ENCODE assay signal across 18 mouse cellular contexts in the genomic region with DNA sequence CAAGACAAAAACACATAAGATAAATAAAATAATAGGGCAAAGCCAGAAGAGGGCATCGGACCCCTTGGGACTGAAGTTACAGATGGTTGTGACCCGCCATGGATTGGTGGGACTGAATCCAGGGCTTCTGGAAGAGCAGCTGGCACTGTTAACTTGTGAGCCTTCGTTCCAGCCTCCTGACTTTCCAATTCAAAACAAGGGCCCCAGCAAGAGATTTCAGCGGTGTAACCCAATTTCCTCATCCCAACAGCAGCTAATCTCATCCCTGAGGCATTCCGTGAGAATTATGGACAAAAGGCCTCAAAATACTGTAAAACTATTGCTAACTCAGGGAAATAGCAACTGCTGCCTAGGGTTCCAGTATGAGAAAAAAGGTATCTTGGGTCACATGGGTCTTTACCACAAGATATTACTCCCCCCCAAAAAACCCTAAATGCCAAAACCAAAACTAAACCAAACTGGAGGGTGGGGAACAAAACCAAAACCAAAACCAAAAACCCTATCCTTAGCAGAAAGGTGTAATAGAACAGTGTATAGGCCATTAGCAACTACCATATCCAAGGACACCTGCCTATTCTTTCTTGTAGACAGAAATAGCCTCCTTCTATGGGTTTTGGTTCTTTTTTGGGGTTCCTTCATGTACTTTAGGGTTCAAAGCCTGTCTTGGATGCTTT.
"Had no signal": no experiment of that assay in that cellular context is flagged by ENCODE, and none has a peak within 500 bp of the region (broad histone marks: within the 10 kb centered on the region; RNA-seq: fewer than 3 reads in every experiment).

No protein-coding gene starts in this region.

- H3K9me3 ChIP-seq: lung, embryonic 15.5 days; megakaryocyte, embryonic 14.5 days; neural tube, embryonic 12.5 days; neural tube, embryonic 15.5 days; stomach, embryonic 15.5 days had no signal

- H3K9ac ChIP-seq: liver, embryonic 14.5 days; liver, postnatal 0 days; lung, embryonic 15.5 days; neural tube, embryonic 12.5 days; neural tube, embryonic 15.5 days; stomach, embryonic 15.5 days had no signal

- H3K27me3 ChIP-seq: lung, embryonic 15.5 days; neural tube, embryonic 12.5 days; neural tube, embryonic 15.5 days; stomach, embryonic 15.5 days had no signal

- H3K36me3 ChIP-seq: stomach, embryonic 15.5 days had no signal

- H3K27ac ChIP-seq: liver, embryonic 14.5 days; lung, embryonic 15.5 days; neural tube, embryonic 12.5 days; neural tube, embryonic 15.5 days; stomach, embryonic 15.5 days had no signal

- DNase-seq: kidney, adult 9 months; kidney, postnatal 14 days; kidney, postnatal 4 days; liver, postnatal 0 days; lung, postnatal 10 days; lung, postnatal 36 days; midbrain, embryonic 14.5 days; right cerebral cortex, adult 18-20 months; right cerebral cortex, postnatal 14 days; right cerebral cortex, postnatal 4 days; thymus, postnatal 25 days had no signal

- H3K4me3 ChIP-seq: lung, embryonic 15.5 days; megakaryocyte, embryonic 14.5 days; neural tube, embryonic 12.5 days; neural tube, embryonic 15.5 days; stomach, embryonic 15.5 days had no signal

- ATAC-seq: liver, postnatal 0 days had no signal

- H3K4me1 ChIP-seq: lung, embryonic 15.5 days; neural tube, embryonic 12.5 days; neural tube, embryonic 15.5 days; stomach, embryonic 15.5 days had no signal

- H3K4me2 ChIP-seq: lung, embryonic 15.5 days; midbrain, embryonic 11.5 days; neural tube, embryonic 12.5 days; neural tube, embryonic 15.5 days; stomach, embryonic 15.5 days had no signal
